In the genomic region with DNA sequence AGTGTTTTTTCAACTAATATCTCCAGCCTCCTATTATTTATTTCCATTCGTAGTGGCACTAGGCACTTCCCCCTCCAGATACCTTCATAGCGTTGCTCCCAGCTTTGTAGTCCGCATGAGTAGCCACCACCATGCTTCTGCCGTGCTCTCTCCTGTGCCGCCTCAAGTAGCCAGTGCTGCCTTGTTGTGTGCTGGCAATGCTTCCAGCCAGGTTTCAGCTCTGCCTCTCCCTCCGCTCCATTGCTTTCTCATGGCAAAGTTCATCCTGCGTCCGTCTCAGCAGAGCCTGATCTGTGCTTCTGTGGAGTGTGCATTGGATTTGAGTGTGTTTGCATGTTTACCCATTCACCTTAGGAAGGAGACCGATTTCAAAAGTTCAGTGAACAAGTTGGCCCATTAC, we compare ENCODE assay signal across 16 mouse cellular contexts.
"Had no signal": no experiment of that assay in that cellular context is flagged by ENCODE, and none has a peak within 500 bp of the region (broad histone marks: within the 10 kb centered on the region; RNA-seq: fewer than 3 reads in every experiment).

No protein-coding gene starts in this region.

- H3K27ac ChIP-seq: intestine, embryonic 15.5 days; limb, embryonic 12.5 days; limb, embryonic 15.5 days; liver, embryonic 14.5 days; lung, embryonic 15.5 days; midbrain, embryonic 10.5 days; midbrain, embryonic 13.5 days had no signal

- H3K4me2 ChIP-seq: intestine, embryonic 15.5 days; limb, embryonic 12.5 days; limb, embryonic 15.5 days; liver, embryonic 11.5 days; lung, embryonic 15.5 days; midbrain, embryonic 13.5 days had no signal

- DNase-seq: left cerebral cortex, postnatal 4 days; liver, postnatal 0 days; lung, postnatal 10 days; lung, postnatal 36 days; thymus, postnatal 36 days had no signal

- H3K9ac ChIP-seq: intestine, embryonic 15.5 days; limb, embryonic 12.5 days; limb, embryonic 15.5 days; liver, embryonic 14.5 days; liver, postnatal 0 days; lung, embryonic 15.5 days; midbrain, embryonic 13.5 days had no signal

- H3K4me3 ChIP-seq: intestine, embryonic 15.5 days; limb, embryonic 12.5 days; limb, embryonic 15.5 days; lung, embryonic 15.5 days; megakaryocyte, embryonic 14.5 days; midbrain, embryonic 10.5 days; midbrain, embryonic 13.5 days; myocyte had no signal

- H3K9me3 ChIP-seq: intestine, embryonic 15.5 days; limb, embryonic 12.5 days; limb, embryonic 15.5 days; lung, embryonic 15.5 days; megakaryocyte, embryonic 14.5 days; midbrain, embryonic 10.5 days; midbrain, embryonic 13.5 days had no signal

- H3K27me3 ChIP-seq: intestine, embryonic 15.5 days; limb, embryonic 12.5 days; limb, embryonic 15.5 days; lung, embryonic 15.5 days; megakaryocyte, embryonic 14.5 days; midbrain, embryonic 13.5 days had no signal

- ATAC-seq: intestine, embryonic 15.5 days; liver, postnatal 0 days; midbrain, embryonic 13.5 days; midbrain, embryonic 16.5 days had no signal

- H3K4me1 ChIP-seq: intestine, embryonic 15.5 days; lung, embryonic 15.5 days; megakaryocyte, embryonic 14.5 days; midbrain, embryonic 10.5 days; midbrain, embryonic 13.5 days had no signal
